Mouse (Mus musculus): ENCODE measurements at regions not wholly inside any gene's neighbourhood (a gene's known extent, or its start where the extent isn't known, plus 50 kb on each side); places are given as distances from the start of the nearest gene placed in this dataset.

DNA sequence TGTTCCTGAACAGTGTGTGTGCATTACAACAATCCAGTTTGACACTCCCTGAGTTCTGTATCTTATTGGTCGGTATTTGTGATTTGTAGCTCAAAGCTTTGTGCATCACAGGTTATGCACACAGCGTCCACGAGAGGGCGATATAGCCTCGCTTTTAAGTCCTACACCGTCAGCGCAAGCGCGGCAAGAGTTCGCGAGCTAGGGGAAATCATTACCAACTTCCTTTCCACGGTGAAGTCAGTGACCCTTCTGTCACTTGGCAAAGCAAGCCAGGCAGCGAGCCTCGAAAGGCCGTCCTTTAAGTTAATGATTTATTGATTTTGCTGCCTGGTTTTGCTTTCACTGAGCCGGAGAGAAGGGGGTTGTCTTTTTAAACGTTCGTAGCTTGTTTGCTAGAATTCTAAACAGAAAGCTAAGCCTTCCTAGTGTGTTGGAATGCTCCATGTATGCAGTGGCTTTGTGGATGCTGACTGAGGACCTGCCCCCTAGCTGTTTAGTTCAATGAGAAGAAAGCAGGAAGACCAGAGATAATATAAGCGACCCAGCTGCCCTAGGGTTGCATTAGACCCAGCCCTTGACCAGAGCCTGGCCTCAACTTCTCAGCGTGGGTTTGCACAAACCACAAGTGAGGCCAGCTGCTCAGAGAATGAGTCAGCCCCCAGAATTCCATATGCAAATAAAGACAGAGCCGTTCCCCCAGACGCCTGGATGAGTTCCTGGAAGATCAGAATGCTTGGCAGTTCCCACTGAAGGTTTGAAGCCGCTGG, 79.0 kb upstream of the Ipo5 start:
- peak; percentile 92 to 94 for DNase-seq

DNA sequence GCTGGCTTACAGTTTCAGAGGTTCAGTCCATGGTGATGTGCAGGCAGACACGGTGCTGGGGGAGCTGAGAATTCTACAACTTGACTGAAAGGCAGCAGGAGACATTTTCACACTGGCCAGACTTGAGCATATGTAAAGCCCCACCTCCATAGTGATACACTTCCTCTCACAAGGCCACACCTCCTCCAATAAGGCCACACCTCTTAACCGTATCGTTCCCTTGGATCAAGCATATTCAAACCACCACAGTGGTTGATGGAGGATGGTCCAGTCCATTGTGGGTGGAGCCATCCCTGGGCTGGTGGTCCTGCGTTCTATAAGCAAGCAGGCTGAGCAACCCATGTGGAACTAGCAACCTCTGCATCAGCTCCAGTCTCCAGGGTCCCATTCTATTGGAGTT, 76.2 kb upstream of the Ipo5 start:
- no peak for DNase-seq

DNA sequence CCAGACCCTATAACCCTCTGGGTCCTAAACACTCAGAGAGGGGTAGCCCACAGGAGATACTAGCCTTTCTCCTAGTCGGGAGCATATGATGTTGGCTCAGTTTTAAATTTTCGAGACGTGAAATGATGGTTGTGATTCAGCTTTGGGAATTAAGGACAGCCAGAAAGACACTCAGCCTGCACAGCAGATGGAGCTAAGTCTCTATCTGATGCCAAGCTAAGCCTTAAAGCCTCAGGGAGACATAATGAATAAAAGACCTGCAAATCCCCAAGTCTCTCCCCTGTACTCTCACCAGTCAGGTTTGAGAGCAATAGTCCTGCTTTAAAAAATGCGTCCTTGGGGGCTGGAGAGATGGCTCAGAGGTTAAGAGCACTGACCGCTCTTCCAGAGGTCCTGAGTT, 75.3 kb upstream of the Ipo5 start:
- DNase-seq: peak; percentile 24 to 26

DNA sequence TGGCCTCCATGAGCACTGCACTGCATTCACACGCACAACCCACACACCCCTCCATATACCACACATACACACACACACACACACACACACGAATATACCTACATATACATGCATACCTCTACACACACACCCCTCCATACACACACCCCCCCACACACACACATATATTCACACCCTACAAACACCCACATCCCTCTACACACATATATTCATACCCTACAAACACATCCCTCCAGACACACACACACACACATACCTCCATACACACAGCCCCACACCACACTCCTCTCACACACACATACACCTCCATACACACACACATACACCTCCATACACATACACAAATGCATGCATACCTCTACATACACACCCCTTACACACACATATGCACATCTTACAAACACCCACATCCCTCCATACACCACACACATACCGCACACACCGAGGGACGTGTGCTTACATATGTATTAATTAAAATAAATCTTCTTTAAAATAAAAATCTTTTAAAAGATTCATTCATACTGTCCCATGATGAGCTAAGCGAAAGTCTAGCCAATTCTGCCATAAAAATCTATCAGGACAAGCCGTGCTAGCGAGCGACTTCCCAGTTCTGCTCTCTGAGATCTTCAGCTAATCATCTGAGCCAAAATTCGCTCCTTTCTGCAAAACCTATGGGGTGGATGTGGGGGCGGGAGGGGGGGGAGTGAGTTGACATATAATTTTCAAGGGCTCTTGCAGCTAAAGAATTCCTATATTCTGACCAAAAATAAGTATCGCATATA, 74.3 kb upstream of the Ipo5 start:
- no peak for DNase-seq

DNA sequence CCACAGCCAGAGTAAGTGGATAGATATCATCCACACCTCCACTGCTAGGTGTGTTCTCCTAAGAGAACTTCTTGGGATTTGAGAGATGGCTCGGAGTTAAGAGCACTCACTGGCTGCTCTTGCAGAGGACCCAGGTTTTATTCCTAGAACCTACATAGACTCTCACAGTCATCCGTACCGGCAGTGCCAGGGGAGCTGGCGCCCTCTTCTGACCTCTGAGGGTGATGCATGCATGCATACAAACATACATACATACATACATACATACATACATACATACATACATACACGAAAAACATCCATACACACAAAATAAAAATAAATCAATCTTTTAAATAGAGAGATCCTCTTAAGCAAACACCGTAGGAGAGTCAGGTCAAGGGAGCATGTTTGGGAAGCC, 70.1 kb upstream of the Ipo5 start:
- peak in 1 of 2 experiments; percentile 46 for DNase-seq

DNA sequence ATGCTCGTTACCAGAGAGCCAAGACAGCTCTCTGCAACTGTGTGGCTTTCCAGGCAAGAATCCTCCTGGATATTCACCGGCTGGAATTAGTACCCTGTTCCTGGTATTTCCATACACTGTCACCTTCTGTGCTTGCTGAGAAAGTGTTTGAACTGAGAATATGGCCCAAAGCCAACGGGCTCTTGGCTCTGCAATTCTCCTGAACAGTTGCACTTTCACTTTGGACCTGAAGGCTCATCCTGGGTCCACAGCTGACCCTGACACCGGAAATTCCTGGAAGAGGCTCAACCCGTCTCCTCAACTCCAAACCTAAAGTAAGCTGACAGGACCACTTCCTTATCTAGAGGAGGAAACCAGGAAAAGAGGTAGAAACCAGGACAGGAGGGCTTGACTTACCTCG, 69.7 kb upstream of the Ipo5 start:
- peak; percentile 22 to 34 for DNase-seq

DNA sequence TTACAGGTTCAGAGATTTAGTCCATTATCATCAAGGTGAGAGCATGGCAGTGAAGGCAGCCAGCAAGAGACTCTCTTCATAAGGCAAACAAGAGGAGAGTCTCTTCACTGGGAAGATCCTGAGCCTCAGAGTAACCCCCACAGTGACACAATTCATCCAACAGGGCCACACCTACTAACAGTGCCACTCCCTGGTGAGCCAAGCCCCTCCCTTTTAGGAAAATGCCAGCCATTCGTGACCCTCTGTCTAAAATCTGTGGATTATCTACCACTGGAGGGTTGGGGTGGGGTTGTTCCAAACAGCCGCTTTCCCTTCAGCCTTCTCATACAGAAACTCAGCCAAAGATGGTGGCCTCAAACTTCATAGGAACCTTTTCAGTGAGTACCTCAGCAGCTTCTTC, 65.9 kb upstream of the Ipo5 start:
- DNase-seq: no peak

DNA sequence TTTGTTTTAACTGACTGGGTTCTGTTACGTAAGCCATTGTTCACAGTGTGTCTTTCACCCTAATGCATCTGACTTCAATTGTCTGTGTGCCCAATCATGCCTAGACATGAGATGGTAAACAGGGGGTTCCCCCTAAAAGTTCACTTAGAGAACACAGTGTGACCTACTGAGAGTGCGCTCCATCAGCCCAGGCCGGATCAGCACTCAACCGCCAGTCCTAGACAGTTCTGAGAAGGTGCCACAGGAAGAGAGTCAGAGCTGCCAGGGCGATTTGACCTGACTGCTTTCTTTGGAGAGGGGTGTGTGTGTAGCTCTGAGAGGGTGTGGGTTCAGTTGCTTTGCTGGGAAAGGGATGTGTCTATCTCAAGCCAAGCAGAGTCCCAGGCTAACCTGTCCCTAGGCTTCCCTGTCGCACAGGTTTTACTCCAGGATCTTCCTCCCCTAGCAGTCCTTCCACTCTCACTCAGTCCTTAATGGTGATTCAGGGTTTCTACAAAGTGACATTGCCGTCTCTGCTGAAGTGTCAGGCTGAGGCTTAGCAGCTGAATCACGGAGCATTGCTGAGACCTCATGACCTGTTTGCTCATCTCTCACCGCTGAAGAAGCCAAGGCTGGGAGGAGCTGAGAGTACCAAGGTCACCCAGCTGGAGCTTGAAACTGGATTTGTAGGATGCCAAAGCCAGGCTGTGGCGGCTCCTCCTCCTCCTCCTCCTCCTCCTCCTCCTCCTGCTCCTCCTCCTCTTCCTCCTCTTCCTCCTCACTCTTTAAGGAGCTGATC, 64.8 kb upstream of the Ipo5 start:
- DNase-seq: no peak

DNA sequence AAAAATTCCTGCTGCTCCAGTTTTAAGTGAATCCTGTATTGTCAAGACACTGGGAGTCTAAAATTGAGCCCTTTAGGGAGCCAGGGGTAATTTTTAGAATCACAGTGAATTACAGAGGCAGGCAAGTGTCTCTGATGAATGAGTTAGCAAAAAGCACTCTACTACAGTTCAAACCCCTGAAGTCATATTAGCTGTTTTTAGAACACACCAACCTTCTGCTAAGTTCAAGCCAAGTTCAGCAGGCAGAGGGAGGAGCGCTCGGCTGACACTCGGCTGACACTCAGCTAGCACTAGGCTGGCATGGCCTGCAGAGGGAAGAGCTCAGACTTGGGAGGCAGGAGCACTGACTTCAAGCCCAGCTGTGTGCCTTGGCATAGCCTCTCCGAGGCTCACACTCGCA, 64.0 kb upstream of the Ipo5 start:
- DNase-seq: no peak

DNA sequence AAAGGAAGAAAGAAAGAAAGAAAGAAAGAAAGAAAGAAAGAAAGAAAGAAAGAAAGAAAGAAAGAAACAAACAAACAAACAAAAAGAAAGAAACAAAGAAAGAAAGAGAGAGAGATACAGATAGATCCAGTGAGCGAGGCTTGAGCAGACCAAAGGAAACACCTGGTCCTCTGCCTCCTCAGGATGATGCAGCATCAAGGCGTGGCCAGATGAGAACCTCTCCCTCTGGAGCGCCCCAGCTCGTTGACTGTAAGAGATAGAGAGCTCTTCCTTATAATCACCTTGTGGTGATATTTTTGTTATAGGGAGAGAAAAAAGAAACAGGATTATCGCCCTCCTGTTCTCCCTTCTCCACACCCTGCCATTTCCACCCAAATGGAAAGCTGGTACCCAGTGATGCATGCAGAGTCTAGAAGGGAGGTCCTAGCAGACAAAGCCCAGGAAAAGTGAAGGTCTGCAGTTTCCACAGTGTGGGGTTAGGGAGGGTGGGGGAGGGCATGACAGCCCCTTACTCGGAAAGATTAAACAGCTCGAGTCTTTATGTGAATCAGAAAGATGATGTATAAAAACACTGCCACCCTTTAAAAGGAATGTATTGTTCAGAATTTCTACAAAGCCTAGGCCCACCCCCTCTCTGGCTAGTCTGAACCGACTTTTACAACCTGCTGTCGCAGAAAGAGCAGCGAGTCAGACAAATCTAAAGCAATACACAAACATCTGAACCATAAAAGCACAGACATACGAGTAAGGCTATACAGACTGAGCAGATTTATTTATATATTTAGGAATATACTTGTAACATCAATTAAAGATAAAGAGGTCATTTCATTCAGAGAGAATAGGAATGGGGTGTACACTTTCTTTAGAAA, 62.7 kb upstream of the Ipo5 start:
- DNase-seq: no peak

DNA sequence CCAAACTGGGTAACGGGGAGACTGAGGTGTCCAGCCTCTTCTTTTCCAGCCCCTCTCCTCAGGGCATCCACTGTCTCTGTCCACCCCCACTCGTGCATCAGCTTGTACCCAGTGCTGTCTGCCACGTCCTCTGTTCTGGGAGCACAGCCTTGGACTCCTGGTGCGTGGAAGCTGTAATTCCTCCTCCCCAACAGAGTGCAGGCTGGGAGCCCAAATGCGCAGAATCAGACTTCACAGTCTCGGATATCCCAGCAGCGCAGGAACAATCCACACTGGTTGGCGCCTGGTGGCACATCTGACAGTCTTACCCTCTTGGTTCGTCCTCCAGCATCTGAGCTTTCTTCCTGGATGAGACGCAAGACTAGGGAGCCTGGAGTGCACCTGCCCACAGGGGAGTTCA, 61.9 kb upstream of the Ipo5 start:
- DNase-seq: no peak

DNA sequence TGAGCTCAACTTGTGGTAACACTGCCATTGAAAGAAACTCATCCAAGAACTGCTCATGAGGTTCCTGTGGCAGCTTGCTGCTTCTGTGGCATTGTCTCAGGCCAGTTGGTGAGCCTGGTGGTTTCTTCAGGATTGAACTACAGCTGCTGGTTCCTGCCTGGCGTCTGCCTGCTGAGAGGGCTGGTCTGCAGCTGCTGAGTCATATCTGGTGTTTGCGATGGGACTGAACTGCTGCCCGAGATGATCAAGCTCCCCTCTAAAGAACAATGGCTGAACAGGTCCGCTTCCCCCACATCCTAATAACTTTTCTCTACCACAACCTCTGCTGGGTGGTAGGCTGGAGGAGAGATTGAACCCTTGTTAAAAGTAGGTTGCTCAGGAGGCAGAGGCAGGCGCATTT, 57.4 kb upstream of the Ipo5 start:
- no peak for DNase-seq

DNA sequence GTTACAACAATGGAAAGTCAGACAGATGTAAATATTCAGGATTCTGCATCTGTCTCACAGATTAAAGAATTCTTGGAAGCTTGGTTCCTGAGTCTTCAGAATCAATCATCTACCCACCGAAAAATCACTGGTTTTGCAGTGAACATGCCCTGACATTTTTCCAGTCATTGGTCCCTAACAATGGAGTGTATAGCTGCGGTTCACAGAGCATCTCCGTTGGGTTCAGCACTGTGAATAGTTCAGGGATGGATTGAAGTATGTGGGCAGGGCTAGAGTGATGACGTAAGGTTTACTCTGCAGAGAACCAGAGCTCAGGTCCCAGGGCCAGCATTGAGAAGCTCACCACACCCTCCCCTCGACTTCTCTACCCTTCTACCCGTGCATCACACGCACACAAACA, 56.5 kb upstream of the Ipo5 start:
- DNase-seq: peak in 1 of 2 experiments; percentile 19

DNA sequence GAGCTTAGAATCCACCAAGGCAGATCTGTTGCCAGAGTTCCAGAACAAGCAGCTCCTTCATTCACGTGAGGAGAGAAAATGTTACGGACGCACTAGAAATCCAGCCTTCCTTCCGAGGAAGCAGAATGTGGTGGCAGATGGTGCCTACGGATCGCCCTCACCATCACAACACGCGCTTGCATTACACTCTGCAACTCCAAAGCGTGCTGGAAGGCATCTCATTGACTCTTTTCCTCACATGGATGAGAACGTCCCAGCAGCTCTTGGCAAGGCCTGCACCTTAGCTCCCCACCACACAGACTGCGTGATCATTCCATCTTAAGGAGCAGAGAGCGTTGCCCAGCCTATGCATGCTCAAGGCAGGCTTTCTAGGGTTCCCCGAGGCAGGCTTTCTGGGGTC, 55.8 kb upstream of the Ipo5 start:
- DNase-seq: peak; percentile 58 to 64
